Mouse (Mus musculus): ENCODE results near the gene H2-Aa.

DNA sequence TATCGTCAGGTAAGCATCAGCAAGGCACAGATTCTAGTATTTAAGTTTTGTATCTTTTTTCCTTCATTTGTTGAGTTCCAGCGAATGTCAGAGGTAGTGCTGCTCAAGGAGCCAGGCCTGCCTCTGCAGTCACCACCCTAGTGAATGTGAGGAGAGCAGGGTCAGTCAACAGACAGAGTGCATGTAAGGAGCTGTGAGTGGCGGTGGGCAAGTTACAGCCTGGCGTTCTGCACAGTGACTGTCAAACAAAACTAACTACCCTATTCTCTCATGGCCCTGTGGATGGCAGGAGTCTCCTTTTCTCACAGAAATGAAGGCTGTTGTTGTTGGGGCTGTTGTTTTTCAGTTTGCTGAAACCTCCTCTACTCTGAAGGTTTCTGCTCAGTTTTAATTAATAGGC lies 2.3 kb downstream of the H2-Aa start:
- TF ChIP-seq GATA1 (IDR thresholded peaks at IDR 0.05; ENCODE audit: low read length), result no peak
- TF ChIP-seq TAL1 (IDR thresholded peaks at IDR 0.05; ENCODE audit: low read length), result no peak

Data from erythroblast, embryonic 14.5 days (primary cell).